Mouse (Mus musculus) inflammation-experienced regulatory T-cells, adult 16 weeks (primary cell): ENCODE results near the gene Sde2. TPM values are rescaled to one million over a fixed set of nuclear protein-coding genes. Genes with fewer than 3 reads are reported as not detected.

Experiments
- polyA plus RNA-seq: library from polyadenylated mRNA; unstranded; fragments of 100-300 nt; shearing (Covaris generic); gene quantifications from one replicate; pipeline ENCODE4 v1.2.1, GENCODE M21; 2017

The Sde2 gene
- 54.9 TPM for polyA plus RNA-seq

DNA sequence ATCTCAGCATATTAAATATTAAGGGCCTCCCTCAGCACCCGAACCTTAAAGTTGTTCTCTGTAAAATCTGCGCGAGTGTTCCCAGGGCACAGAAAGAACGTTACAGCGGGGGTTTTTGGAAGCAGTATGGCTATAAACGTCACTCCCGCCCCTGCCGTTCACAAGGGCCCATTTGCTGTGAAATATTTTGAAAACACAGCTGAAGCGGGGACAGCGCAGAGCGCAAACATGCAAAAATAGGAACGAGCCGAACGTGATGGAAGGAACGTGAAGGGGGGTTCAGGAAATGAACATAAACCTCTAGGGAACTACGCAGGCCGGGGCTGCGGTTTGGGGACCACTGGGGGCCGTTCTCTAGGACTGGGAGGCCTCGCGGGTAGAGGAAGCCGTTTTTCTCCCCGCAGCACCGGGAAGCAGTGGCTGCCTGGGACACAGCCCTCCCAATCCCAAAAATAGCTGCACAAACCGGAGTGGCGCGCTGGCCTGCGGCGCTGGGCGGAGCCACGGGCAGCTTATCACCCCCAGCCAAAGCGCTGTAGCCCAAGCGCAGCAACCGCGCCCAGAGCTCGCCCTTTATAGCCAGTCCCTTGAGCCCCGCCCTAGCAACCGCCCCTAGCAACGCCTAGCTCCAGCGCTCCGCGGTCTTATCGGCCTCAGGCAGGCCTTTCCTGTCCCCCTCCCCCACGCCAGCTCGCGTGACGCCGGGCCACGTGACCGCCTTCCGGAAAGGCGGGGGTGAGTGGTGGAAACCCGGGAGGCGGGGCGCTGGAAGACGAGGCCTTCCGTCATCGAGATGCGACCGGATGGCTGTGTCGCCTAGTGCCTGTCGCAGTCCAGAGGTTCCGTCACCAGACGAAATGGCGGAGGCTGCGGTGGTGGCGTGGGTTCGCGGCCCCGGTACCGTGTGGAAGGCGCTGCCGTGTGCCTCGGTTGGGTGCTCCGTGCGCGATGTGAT is at the start of gene Sde2:
Sde2 (plus strand) TSS at position 812 of the 955 bp plus-strand sequence.

DNA sequence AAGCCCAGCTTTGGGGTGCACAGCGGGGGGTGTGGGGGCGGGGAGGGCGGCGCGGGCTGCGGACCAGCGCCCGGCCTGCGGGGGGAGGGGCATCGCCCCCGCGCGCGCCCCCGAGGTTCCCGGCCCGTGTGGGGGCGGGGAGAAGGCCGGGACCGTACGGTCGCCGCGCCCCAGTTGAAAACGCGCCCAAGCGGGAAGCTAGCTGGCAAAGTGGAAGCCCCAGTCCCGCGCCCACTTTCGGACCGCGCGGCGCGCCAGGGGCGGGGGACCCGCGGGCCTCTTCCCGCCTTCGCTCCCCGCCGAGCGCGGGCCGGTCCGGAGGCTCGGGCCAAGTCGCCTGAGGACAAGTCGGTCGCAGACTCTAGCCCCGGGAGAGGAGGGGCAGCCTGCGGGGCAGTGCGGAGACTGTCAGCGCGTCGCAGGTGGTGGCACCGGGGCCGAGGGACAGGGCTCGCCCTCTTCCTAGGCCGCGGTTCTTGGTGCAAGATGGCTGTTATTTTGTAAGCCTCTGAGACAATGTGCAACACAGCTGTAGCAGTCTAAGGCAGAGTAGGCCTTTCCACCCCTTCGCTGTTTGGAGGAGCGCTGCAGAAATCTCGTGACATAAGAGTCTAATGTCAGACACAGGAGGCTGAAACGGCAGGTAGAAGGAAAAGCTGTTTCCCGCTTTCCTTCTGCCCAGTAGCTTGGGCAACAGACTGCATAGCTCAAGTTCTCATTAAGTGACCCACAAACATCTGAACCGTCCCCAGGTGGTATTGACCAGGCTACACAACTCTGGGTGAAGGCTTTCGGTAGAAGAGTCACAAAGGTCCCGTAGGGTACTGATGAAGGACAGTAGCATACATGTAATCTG is 36.8 kb upstream of the Sde2 start, which contains the start of gene H3f3a:
H3f3a (minus strand) TSS at position 59 of the 856 bp plus-strand sequence.

GRCm38 (mm10) chr1:180892808-180893207 is 41.9 kb downstream of the Sde2 start, which contains the start of gene Lefty2:
Gene Lefty2, plus strand, starts transcription at chr1:180893108.

DNA sequence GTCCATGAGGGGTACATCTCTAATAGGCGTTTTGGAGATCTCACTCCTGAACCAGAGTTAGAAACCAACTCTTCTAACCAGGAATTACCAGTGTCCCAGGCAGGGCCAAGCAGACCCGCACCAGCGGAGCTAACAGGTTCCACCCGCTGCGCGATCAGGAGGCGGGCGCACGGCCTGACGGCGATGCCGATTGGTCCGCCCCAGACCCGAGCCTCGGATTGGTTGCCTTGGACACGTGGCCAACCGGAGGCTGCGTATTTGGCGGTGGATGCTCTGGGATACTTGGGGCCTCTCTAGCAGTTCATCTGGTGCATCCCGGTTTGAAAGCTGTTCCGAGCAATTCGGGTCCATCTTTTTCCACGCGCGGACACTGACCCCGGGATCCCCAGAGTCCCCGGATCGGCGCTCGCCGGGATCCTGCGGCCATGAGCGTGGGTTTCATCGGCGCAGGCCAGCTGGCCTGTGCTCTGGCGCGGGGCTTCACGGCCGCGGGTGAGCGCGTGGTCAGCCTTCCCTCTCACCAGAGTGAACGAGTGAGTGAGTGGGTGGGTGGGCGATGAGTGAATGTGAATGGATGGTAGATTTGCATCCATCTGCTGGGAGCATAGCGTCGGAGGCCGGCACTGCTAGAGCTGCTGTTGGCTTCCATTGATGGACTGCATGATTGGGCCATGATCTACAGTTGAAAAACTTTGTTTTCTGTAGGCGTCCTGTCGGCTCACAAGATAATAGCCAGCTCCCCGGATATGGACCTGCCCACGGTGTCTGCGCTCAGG is 53.3 kb downstream of the Sde2 start, which contains the start of gene Pycr2:
Pycr2 (plus strand) TSS at position 255 of the 776 bp plus-strand sequence.

Other genes starting within 250 kb of the Sde2 start
- 24.5 TPM for gene Lin9, start 210.0 kb upstream of the Sde2 start, polyA plus RNA-seq
- not detected for gene Mixl1, start 154.1 kb upstream of the Sde2 start, polyA plus RNA-seq
- gene Acbd3, start 125.1 kb upstream of the Sde2 start, polyA plus RNA-seq: 13.6 TPM
- 1,148 TPM for gene H3f3a, start 37.2 kb upstream of the Sde2 start, polyA plus RNA-seq
- not detected for gene Lefty2, start 42.0 kb downstream of the Sde2 start, polyA plus RNA-seq
- gene Pycr2, start 53.2 kb downstream of the Sde2 start, polyA plus RNA-seq: 117 TPM
- gene Lefty1, start 83.9 kb downstream of the Sde2 start, polyA plus RNA-seq: 0.35 TPM
- 61.5 TPM for gene Tmem63a, start 91.2 kb downstream of the Sde2 start, polyA plus RNA-seq
- gene Ephx1, start 169.8 kb downstream of the Sde2 start, polyA plus RNA-seq: 402 TPM
- not detected for gene 9130409I23Rik, start 200.1 kb downstream of the Sde2 start, polyA plus RNA-seq